Comparison of ENCODE assay signal across 8 mouse cellular contexts in genomic region chr11:82388371-82389313, GRCm38 (mm10). TPM values are rescaled to one million over a fixed set of nuclear protein-coding genes. Genes with fewer than 3 reads are reported as not detected.
DNase-seq lines count a peak whose midpoint lies in the region; ATAC-seq and TF ChIP-seq lines count a peak whose summit lies in the region.

Gene Tmem132e, plus strand, starts transcription at chr11:82388900.

- no peak for TF ChIP-seq POLR2A in heart, adult 2 months (IDR thresholded peaks at IDR 0.05; ENCODE audit: insufficient read depth, low read depth, low read length)

- no peak within 1 kb of the TSS for H3K27ac ChIP-seq in heart, adult 2 months
- H3K27ac ChIP-seq in ES-E14 (ENCODE audit: insufficient read depth, low read depth, low read length, poor library complexity, severe bottlenecking): no peak within 1 kb of the TSS
- H3K27ac ChIP-seq in hindbrain, embryonic 11.5 days (ENCODE audit: low read depth, low read length): 0 out of 2 replicates have a peak within 1 kb of the TSS, but pooled peaks have one; percentile 47
- no peak within 1 kb of the TSS for H3K27ac ChIP-seq in liver, embryonic 13.5 days

- no peaks in the 10 kb centered on the region for H3K4me1 ChIP-seq in heart, adult 2 months (ENCODE audit: control insufficient read depth, insufficient read depth, low read length)
- peaks cover 0 to 5% of the 10 kb centered on the region in 2 experiments; a peak in 2 of 4 replicates for H3K4me1 ChIP-seq in ES-E14 (ENCODE audit: control insufficient read depth in 2 of 2, insufficient read depth in 2 of 2, low read length in 2 of 2, poor library complexity in 1 of 2)
- H3K4me1 ChIP-seq in hindbrain, embryonic 11.5 days (replicated peaks; ENCODE audit: control insufficient read depth, insufficient read depth, low read length): peaks cover 6% of the 10 kb centered on the region
- H3K4me1 ChIP-seq in liver, embryonic 13.5 days (replicated peaks): peaks cover 3% of the 10 kb centered on the region; the same call in 1 of the 2 replicates

- peak; percentile 46 for ATAC-seq in hindbrain, embryonic 11.5 days (ENCODE audit: low FRiP score)
- no peak for ATAC-seq in liver, embryonic 13.5 days (ENCODE audit: low read depth)

- H3K36me3 ChIP-seq in heart, adult 2 months (ENCODE audit: control insufficient read depth, insufficient read depth, low read length): no peaks in the 10 kb centered on the region
- no peaks in the 10 kb centered on the region for H3K36me3 ChIP-seq in ES-E14 (ENCODE audit: control insufficient read depth, insufficient read depth, low read length, poor library complexity, severe bottlenecking)
- no peaks in the 10 kb centered on the region for H3K36me3 ChIP-seq in hindbrain, embryonic 11.5 days (ENCODE audit: control insufficient read depth, insufficient read depth, low read length)
- no peaks in the 10 kb centered on the region for H3K36me3 ChIP-seq in liver, embryonic 13.5 days
- no peaks in the 10 kb centered on the region for H3K36me3 ChIP-seq in splenic B cell, adult 2 months (ENCODE audit: control insufficient read depth, insufficient read depth, low read length, poor library complexity, severe bottlenecking)

- peak within 1 kb of the TSS; percentile 36 for H3K4me3 ChIP-seq in heart, adult 2 months
- peak within 1 kb of the TSS; percentile 53 to 54 for H3K4me3 ChIP-seq in ES-E14 (ENCODE audit: insufficient read depth in 1 of 2, low read depth in 1 of 2, low read length in 2 of 2, poor library complexity in 1 of 2, severe bottlenecking in 1 of 2)
- H3K4me3 ChIP-seq in hindbrain, embryonic 11.5 days (ENCODE audit: low read depth, low read length): peak within 1 kb of the TSS; percentile 60
- peak within 1 kb of the TSS; percentile 43 for H3K4me3 ChIP-seq in liver, embryonic 13.5 days (replicated peaks)

- intact Hi-C loops in heart, adult 2 months (cut with DNase I): no loop called here

- peaks cover 33% of the 10 kb centered on the region for H3K27me3 ChIP-seq in heart, adult 2 months (ENCODE audit: control insufficient read depth, insufficient read depth, low read length)
- peaks cover 45% of the 10 kb centered on the region for H3K27me3 ChIP-seq in hindbrain, embryonic 11.5 days (ENCODE audit: control insufficient read depth, insufficient read depth, low read length)
- H3K27me3 ChIP-seq in liver, embryonic 13.5 days: peaks cover 88% of the 10 kb centered on the region
- H3K27me3 ChIP-seq in splenic B cell, adult 2 months (ENCODE audit: control insufficient read depth, insufficient read depth, low read length, poor library complexity, severe bottlenecking): no peaks in the 10 kb centered on the region; the same call in 1 of the 2 replicates

- peak; percentile 13 to 23 for DNase-seq in heart, adult 2 months
- DNase-seq in heart, postnatal 4 days: no peak
- DNase-seq in ES-E14 (ENCODE audit: low read depth, low spot score): peak; percentile 16
- peak; percentile 14 for DNase-seq in embryo, embryonic 11.5 days (ENCODE audit: low read depth, low spot score)
- DNase-seq in hindbrain, embryonic 11.5 days (ENCODE audit: low spot score): peak; percentile 69
- no peak for DNase-seq in liver, embryonic 13.5 days
- DNase-seq in splenic B cell, adult 2 months (ENCODE audit: low read depth, low spot score): peak; percentile 19
- DNase-seq in ovary, postnatal 36 days (ENCODE audit: low spot score): no peak

- H3K9me3 ChIP-seq in ES-E14 (ENCODE audit: control insufficient read depth, insufficient read depth, low read depth, low read length): no peaks in the 10 kb centered on the region
- no peaks in the 10 kb centered on the region for H3K9me3 ChIP-seq in hindbrain, embryonic 11.5 days (ENCODE audit: control insufficient read depth, low read length)
- H3K9me3 ChIP-seq in liver, embryonic 13.5 days (replicated peaks): no peaks in the 10 kb centered on the region

- 0 out of 2 replicates have a peak, but pooled peaks have one; percentile 17 for TF ChIP-seq CTCF in heart, adult 2 months (IDR thresholded peaks at IDR 0.05)

- peak within 1 kb of the TSS; percentile 71 for H3K4me2 ChIP-seq in hindbrain, embryonic 11.5 days (replicated peaks; ENCODE audit: low read depth, low read length)
- peak within 1 kb of the TSS; percentile 56 for H3K4me2 ChIP-seq in liver, embryonic 13.5 days

- TF ChIP-seq EP300 in heart, adult 2 months (IDR thresholded peaks at IDR 0.05; ENCODE audit: insufficient read depth, low read depth, low read length): no peak

- no peak within 1 kb of the TSS for H3K9ac ChIP-seq in heart, adult 2 months (ENCODE audit: low read depth, low read length)
- H3K9ac ChIP-seq in ES-E14 (ENCODE audit: insufficient read depth, low read depth, low read length, poor library complexity, severe bottlenecking): no peak within 1 kb of the TSS; the same call in 1 of the 2 replicates
- peak within 1 kb of the TSS; percentile 56 for H3K9ac ChIP-seq in hindbrain, embryonic 11.5 days (ENCODE audit: low read depth, low read length)
- H3K9ac ChIP-seq in liver, embryonic 13.5 days: no peak within 1 kb of the TSS

- under 1% methylated on average over 86 of the region's 88 CpGs for WGBS in heart, adult 2 months
- WGBS in hindbrain, embryonic 11.5 days: 1% methylated on average over 74 of the region's 88 CpGs
- WGBS in liver, embryonic 13.5 days (ENCODE audit: insufficient replicate concordance): under 1% methylated on average over 88 of the region's 88 CpGs

- in situ Hi-C loops in ES-E14 (cut with MboI; ENCODE audit: low sequenced_read_pairs in 2 of 2, unreplicated experiment in 2 of 2): no loop called here

- no peaks in the 10 kb centered on the region for H3K79me2 ChIP-seq in heart, adult 2 months (replicated peaks; ENCODE audit: control insufficient read depth, insufficient read depth, low read length)

TF ChIP-seq in ES-E14, 5 proteins besides CTCF, POLR2A, EP300 and RAD21:
- TF ChIP-seq CHD2 (IDR thresholded peaks at IDR 0.05; ENCODE audit: low read depth, low read length) (no peak), HCFC1 (IDR thresholded peaks at IDR 0.05; ENCODE audit: borderline replicate concordance, insufficient read depth, low read length) (no peak), ZNF384 (IDR thresholded peaks at IDR 0.05; ENCODE audit: low read depth, low read length) (no peak), ZC3H11A (IDR thresholded peaks at IDR 0.05; ENCODE audit: borderline replicate concordance, low read depth, low read length) (no peak), MAFK (IDR thresholded peaks at IDR 0.05; ENCODE audit: insufficient read depth, low read depth, low read length) (no peak)
TF ChIP-seq in ES-E14: peak in this region for 0.

RNA-seq across cellular contexts. Expression of gene Tmem132e, which starts in this region (rescaled TPM):
- under 1 TPM; 0.14 to 0.26 TPM for total RNA-seq in heart, adult 2 months (2021)
- polyA plus RNA-seq in heart, adult 2 months (2012; rRNA removed): 0.06 and 0.10 TPM in 2 replicates
- under 1 TPM; 0.11 to 0.29 TPM for total RNA-seq in heart, postnatal 4 days (2021)
- total RNA-seq in ES-E14 (2012; rRNA removed): 0.16 and 0.40 TPM in 2 replicates
- 1.5 and 1.8 TPM in 2 replicates for polyA plus RNA-seq in hindbrain, embryonic 11.5 days (2014; fragmentation: Nextera tagmentation; extraction: Ambion mirVana)
- 0.10 and 0.15 TPM in 2 replicates for polyA plus RNA-seq in liver, embryonic 13.5 days (2015; fragmentation: Nextera tagmentation; extraction: Ambion mirVana)

Comparison
In these comparisons a context has a peak if more than half of its experiments do, and no peak if none do; other contexts are left out.
1. Peak in DNase-seq and H3K4me3 ChIP-seq in heart, adult 2 months; RNA of the gene not detected or under 1 TPM.
2. Peak in DNase-seq and H3K4me3 ChIP-seq in ES-E14; RNA of the gene not detected or under 1 TPM.
3. DNase-seq: peak in embryo, embryonic 11.5 days (single experiment), hindbrain, embryonic 11.5 days (single experiment) and splenic B cell, adult 2 months (single experiment); none in heart, postnatal 4 days (single experiment), liver, embryonic 13.5 days (single experiment) and ovary, postnatal 36 days (single experiment).
4. Peak in every context shown above with its lines, with median percentiles within 50 percentile points of each other: H3K4me3 ChIP-seq.